24 mouse cellular contexts compared by ENCODE assay signal in genomic region chr17:89465883-89466282, GRCm38 (mm10).
"Had no signal": no experiment of that assay in that cellular context is flagged by ENCODE, and none has a peak within 500 bp of the region (broad histone marks: within the 10 kb centered on the region; RNA-seq: fewer than 3 reads in every experiment).

No protein-coding gene starts in this region.

- H3K27me3 ChIP-seq: heart, embryonic 13.5 days; heart, embryonic 15.5 days; hindbrain, embryonic 13.5 days; hindbrain, embryonic 15.5 days; limb, embryonic 12.5 days; liver, embryonic 13.5 days; liver, embryonic 15.5 days had no signal

- H3K27ac ChIP-seq: gastrocnemius, adult 2 months; heart, adult 2 months; heart, embryonic 13.5 days; heart, embryonic 15.5 days; hindbrain, embryonic 13.5 days; hindbrain, embryonic 15.5 days; hindbrain, postnatal 0 days; layer of hippocampus, adult 2 months; left cerebral cortex, adult 2 months; limb, embryonic 10.5 days; limb, embryonic 12.5 days; liver, embryonic 13.5 days; liver, embryonic 15.5 days had no signal

- ATAC-seq: hindbrain, postnatal 0 days had no signal

- H3K36me3 ChIP-seq: heart, embryonic 13.5 days; heart, embryonic 15.5 days; hindbrain, embryonic 13.5 days; hindbrain, embryonic 15.5 days; limb, embryonic 10.5 days; limb, embryonic 12.5 days; liver, embryonic 13.5 days; liver, embryonic 15.5 days had no signal

- H3K4me2 ChIP-seq: heart, embryonic 11.5 days; heart, embryonic 13.5 days; heart, embryonic 15.5 days; hindbrain, embryonic 13.5 days; hindbrain, embryonic 15.5 days; limb, embryonic 12.5 days; liver, embryonic 11.5 days; liver, embryonic 13.5 days; liver, embryonic 15.5 days had no signal

- DNase-seq: gastrocnemius, adult 2 months; gastrocnemius, postnatal 10 days; gastrocnemius, postnatal 25 days; heart, adult 2 months; heart, postnatal 14 days; heart, postnatal 36 days; kidney, adult 18-20 months; kidney, adult 8-10 months; kidney, postnatal 10 days; kidney, postnatal 4 days; liver; liver, embryonic 13.5 days had no signal

- H3K4me3 ChIP-seq: gastrocnemius, adult 2 months; heart, adult 2 months; heart, embryonic 13.5 days; heart, embryonic 15.5 days; hindbrain, embryonic 13.5 days; hindbrain, embryonic 15.5 days; layer of hippocampus, adult 2 months; left cerebral cortex, adult 2 months; limb, embryonic 10.5 days; limb, embryonic 12.5 days; liver, embryonic 13.5 days; liver, embryonic 15.5 days had no signal

- H3K9me3 ChIP-seq: heart, embryonic 13.5 days; heart, embryonic 15.5 days; hindbrain, embryonic 13.5 days; hindbrain, embryonic 15.5 days; limb, embryonic 10.5 days; limb, embryonic 12.5 days; liver, embryonic 13.5 days; liver, embryonic 15.5 days had no signal

- H3K4me1 ChIP-seq: heart, embryonic 13.5 days; heart, embryonic 15.5 days; hindbrain, embryonic 13.5 days; hindbrain, embryonic 15.5 days; limb, embryonic 12.5 days; liver, embryonic 13.5 days; liver, embryonic 15.5 days had no signal

- H3K9ac ChIP-seq: heart, embryonic 13.5 days; heart, embryonic 15.5 days; hindbrain, embryonic 13.5 days; hindbrain, embryonic 15.5 days; limb, embryonic 12.5 days; liver, embryonic 13.5 days; liver, embryonic 15.5 days had no signal
